Mouse (Mus musculus): ENCODE measurements around the gene Man2a1. TPM values are rescaled to one million over a fixed set of nuclear protein-coding genes. Genes with fewer than 3 reads are reported as not detected.

Man2a1 gene
- total and polyA plus RNA-seq, 2 experiments from 2014 or later = 3.2 to 19.0 TPM

- Histone ChIP-seq H3K27me3 (ENCODE audit: insufficient read depth, low read length) (no peaks in the 10 kb centered on the region), H3K9ac (replicated peaks; ENCODE audit: low read length, poor library complexity, severe bottlenecking) (no peak overlapping the region), H3K4me1 (ENCODE audit: insufficient read depth, low read length) (no peaks in the 10 kb centered on the region), H3K9me3 (ENCODE audit: low read length) (no peaks in the 10 kb centered on the region), H3K36me3 (ENCODE audit: insufficient read depth, low read length) (peaks cover 6% of the 10 kb centered on the region; the same call in 1 of the 2 replicates), H3K4me3 (ENCODE audit: low read depth, low read length) (no peak overlapping the region), H3K27ac (ENCODE audit: low read depth, low read length) (no peak overlapping the region), H3K4me2 (ENCODE audit: low read depth, low read length, poor library complexity, severe bottlenecking) (no peak overlapping the region)
- ATAC-seq (ENCODE audit: low FRiP score) = no peak
- DNase-seq (ENCODE audit: low spot score) = no peak
- 93% methylated on average over 4 of the region's 4 CpGs for WGBS
- no peak for TF ChIP-seq CTCF (IDR thresholded peaks at IDR 0.05)
Observed at GRCm38 (mm10) chr17:64659682-64660081, 59.1 kb downstream of the Man2a1 start.

DNA sequence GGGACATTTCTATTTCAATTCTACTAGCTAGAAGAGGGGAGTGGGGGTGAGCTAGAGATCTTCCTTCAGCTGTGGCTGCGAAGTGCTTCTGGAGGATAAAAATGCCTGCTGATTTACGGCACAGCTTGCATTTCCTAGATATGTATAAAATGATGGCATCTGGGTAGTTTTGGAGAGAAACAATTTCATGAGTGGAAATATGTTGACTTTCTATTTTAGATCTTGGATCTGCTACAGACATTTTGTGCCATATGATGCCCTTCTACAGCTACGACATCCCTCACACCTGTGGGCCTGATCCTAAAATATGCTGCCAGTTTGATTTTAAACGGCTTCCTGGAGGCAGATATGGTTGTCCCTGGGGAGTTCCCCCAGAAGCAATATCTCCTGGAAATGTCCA is 66.0 kb downstream of the Man2a1 start:
- DNase-seq (ENCODE audit: low spot score) = no peak
- no peak for TF ChIP-seq CTCF (IDR thresholded peaks at IDR 0.05)
- WGBS = 80% methylated on average over 4 of the region's 4 CpGs

DNA sequence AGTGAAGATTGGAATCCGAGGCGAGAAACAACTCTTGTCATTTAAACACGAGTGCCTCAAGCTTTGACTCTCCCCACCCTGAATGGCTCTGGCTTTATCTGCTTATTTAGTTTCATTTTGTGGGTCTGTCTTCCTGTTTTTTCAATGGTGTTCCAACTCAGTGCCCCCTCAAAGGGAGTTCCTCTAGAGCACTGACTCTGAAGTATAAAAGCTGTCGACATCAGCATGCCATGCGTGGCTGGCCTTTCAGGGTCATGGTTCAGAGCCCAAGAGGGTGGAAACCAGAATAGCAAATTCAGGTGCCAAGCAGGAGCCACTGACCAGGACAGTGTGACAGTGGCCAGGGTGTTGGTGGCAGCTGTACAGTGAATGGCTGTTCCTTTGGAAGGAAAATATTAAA is 68.0 kb downstream of the Man2a1 start:
- ATAC-seq (ENCODE audit: low FRiP score) = no peak
- Histone ChIP-seq H3K36me3 (ENCODE audit: insufficient read depth, low read length) (peaks cover 23% of the 10 kb centered on the region), H3K9me3 (ENCODE audit: low read length) (no peaks in the 10 kb centered on the region), H3K4me3 (ENCODE audit: low read depth, low read length) (no peak overlapping the region), H3K4me1 (ENCODE audit: insufficient read depth, low read length) (no peaks in the 10 kb centered on the region), H3K9ac (replicated peaks; ENCODE audit: low read length, poor library complexity, severe bottlenecking) (no peak overlapping the region), H3K27ac (ENCODE audit: low read depth, low read length) (no peak overlapping the region), H3K27me3 (ENCODE audit: insufficient read depth, low read length) (no peaks in the 10 kb centered on the region), H3K4me2 (ENCODE audit: low read depth, low read length, poor library complexity, severe bottlenecking) (no peak overlapping the region)
- no peak for DNase-seq (ENCODE audit: low spot score)
- 31% methylated on average over 5 of the region's 5 CpGs for WGBS
- TF ChIP-seq CTCF (IDR thresholded peaks at IDR 0.05) = no peak

More for the DNA sequence above, 66.0 kb downstream of the Man2a1 start:
- Histone ChIP-seq H3K4me2 (ENCODE audit: low read depth, low read length, poor library complexity, severe bottlenecking) (no peak overlapping the region), H3K4me1 (ENCODE audit: insufficient read depth, low read length) (no peaks in the 10 kb centered on the region), H3K9me3 (ENCODE audit: low read length) (no peaks in the 10 kb centered on the region), H3K27me3 (ENCODE audit: insufficient read depth, low read length) (no peaks in the 10 kb centered on the region), H3K4me3 (ENCODE audit: low read depth, low read length) (no peak overlapping the region), H3K9ac (replicated peaks; ENCODE audit: low read length, poor library complexity, severe bottlenecking) (no peak overlapping the region), H3K36me3 (ENCODE audit: insufficient read depth, low read length) (peaks cover 15% of the 10 kb centered on the region), H3K27ac (ENCODE audit: low read depth, low read length) (no peak overlapping the region)
- ATAC-seq (ENCODE audit: low FRiP score) = no peak

DNA sequence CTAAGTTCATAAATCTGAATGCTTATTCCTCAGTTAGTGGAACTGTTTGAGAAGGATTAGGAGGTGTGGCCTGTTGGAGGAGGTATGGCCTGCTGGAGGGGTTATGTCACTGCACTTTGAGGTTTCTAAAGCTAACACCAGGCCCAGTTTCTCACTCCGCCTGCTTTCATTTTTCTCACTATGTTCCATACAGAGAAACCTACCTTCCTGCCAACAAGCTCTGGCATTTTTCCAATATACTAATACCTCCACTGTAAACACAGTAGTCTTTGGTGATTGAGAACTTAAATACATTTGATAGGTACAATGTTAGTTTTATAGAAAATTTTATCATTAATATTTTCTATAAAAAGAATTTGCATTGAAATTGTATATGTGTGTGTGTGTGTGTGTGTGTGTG is 73.9 kb downstream of the Man2a1 start:
- TF ChIP-seq CTCF (IDR thresholded peaks at IDR 0.05) = no peak
- no peak overlapping the region for H3K9ac ChIP-seq (replicated peaks; ENCODE audit: low read length, poor library complexity, severe bottlenecking)
- no peak for DNase-seq (ENCODE audit: low spot score)

GRCm38 (mm10) chr17:64674980-64675379 is 74.4 kb downstream of the Man2a1 start:
- Histone ChIP-seq H3K27me3 (ENCODE audit: insufficient read depth, low read length) (no peaks in the 10 kb centered on the region), H3K27ac (ENCODE audit: low read depth, low read length) (no peak overlapping the region), H3K4me3 (ENCODE audit: low read depth, low read length) (no peak overlapping the region), H3K4me2 (ENCODE audit: low read depth, low read length, poor library complexity, severe bottlenecking) (no peak overlapping the region), H3K4me1 (ENCODE audit: insufficient read depth, low read length) (no peaks in the 10 kb centered on the region), H3K36me3 (ENCODE audit: insufficient read depth, low read length) (peaks cover 14% of the 10 kb centered on the region), H3K9ac (replicated peaks; ENCODE audit: low read length, poor library complexity, severe bottlenecking) (no peak overlapping the region), H3K9me3 (ENCODE audit: low read length) (no peaks in the 10 kb centered on the region)
- TF ChIP-seq CTCF (IDR thresholded peaks at IDR 0.05) = no peak
- DNase-seq (ENCODE audit: low spot score) = no peak
- WGBS = 98% methylated on average over 6 of the region's 6 CpGs
- no peak for ATAC-seq (ENCODE audit: low FRiP score)

More for the DNA sequence above, 73.9 kb downstream of the Man2a1 start:
- H3K4me3 ChIP-seq (ENCODE audit: low read depth, low read length) = no peak overlapping the region
- H3K9me3 ChIP-seq (ENCODE audit: low read length) = no peaks in the 10 kb centered on the region
- no peak for ATAC-seq (ENCODE audit: low FRiP score)
- H3K36me3 ChIP-seq (ENCODE audit: insufficient read depth, low read length) = peaks cover 19% of the 10 kb centered on the region
- 95% methylated on average over 1 of the region's 1 CpGs for WGBS
- no peaks in the 10 kb centered on the region for H3K4me1 ChIP-seq (ENCODE audit: insufficient read depth, low read length)
- no peak overlapping the region for H3K27ac ChIP-seq (ENCODE audit: low read depth, low read length)
- H3K4me2 ChIP-seq (ENCODE audit: low read depth, low read length, poor library complexity, severe bottlenecking) = no peak overlapping the region
- no peaks in the 10 kb centered on the region for H3K27me3 ChIP-seq (ENCODE audit: insufficient read depth, low read length)

DNA sequence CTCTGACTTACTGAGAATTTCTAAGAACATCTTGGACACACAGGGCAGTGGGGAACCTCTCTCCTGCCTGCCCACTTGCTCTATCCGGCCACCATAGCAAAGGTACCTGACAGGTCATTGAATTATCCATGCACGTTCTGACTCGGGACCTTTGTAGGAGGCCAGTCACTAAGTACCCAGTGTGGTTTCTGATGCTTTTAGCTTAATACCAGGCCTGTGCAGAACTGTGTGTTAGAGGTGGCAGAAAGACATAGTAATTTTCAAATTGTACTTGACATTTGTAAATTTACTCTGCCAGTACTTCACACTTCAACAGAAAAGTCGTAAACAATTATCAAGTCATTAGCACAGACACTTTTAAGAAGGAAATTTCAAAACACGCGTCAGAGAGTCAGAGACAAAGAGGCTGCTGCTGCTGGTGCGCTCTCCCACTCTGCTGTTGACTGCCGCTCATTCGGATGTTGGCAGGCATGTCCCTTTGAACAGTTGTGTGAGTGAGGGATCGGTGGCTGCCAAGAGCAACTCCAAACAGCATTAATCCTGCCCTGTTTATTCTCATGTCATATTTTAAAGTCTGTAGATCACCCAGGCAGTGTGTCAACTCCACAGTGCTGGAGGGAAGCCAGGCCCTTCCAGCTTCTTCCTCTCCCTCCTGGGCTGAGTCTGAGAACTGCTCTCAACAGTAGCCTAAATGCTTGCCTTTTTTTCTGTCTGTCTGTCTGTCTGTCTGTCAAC is 76.4 kb downstream of the Man2a1 start:
- Histone ChIP-seq H3K27ac (ENCODE audit: low read depth, low read length) (no peak overlapping the region), H3K9me3 (ENCODE audit: low read length) (no peaks in the 10 kb centered on the region), H3K4me2 (ENCODE audit: low read depth, low read length, poor library complexity, severe bottlenecking) (no peak overlapping the region), H3K4me3 (ENCODE audit: low read depth, low read length) (no peak overlapping the region), H3K27me3 (ENCODE audit: insufficient read depth, low read length) (no peaks in the 10 kb centered on the region), H3K9ac (replicated peaks; ENCODE audit: low read length, poor library complexity, severe bottlenecking) (no peak overlapping the region), H3K36me3 (ENCODE audit: insufficient read depth, low read length) (peaks cover 7% of the 10 kb centered on the region; the same call in 1 of the 2 replicates), H3K4me1 (ENCODE audit: insufficient read depth, low read length) (no peaks in the 10 kb centered on the region)
- 43% methylated on average over 10 of the region's 10 CpGs for WGBS
- ATAC-seq (ENCODE audit: low FRiP score) (peak; percentile 63; the same call in 1 of the 2 replicates), DNase-seq (ENCODE audit: low spot score) (peak; percentile 77)
- no peak for TF ChIP-seq CTCF (IDR thresholded peaks at IDR 0.05)

All from midbrain, postnatal 0 days (tissue).